Mouse (Mus musculus): Measurements from ENCODE around the gene Muc5ac. TPM values are rescaled to one million over a fixed set of nuclear protein-coding genes. Genes with fewer than 3 reads are reported as not detected.

Gene Muc5ac
- polyA plus RNA-seq, 1 experiment from 2014 or later, result not detected

DNA sequence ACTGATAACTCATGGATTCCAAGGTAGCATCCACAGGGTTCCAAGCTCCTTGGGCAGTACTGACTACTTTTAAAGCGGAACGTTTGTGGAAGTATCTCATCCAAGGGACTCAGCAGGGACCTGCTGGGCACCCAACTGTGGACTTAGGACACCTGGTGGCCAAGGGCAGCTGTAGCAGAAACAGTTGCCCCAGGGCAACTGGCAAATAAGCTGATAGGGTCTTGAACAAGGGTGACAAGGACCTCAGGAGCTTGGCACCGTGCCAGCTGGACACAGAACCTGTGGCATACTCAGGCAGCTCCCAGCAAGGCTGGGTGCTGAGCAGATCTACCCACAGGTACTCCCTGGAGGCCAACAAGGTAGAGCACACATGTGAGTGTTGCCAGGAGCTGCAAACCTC, 29.5 kb downstream of the Muc5ac start:
- Histone ChIP-seq H3K9ac (replicated peaks; ENCODE audit: low read depth, low read length) (no peak overlapping the region), H3K27me3 (ENCODE audit: control insufficient read depth, insufficient read depth, low read length) (no peaks in the 10 kb centered on the region), H3K36me3 (ENCODE audit: control insufficient read depth, insufficient read depth, low read length) (no peaks in the 10 kb centered on the region), H3K4me1 (ENCODE audit: control insufficient read depth, insufficient read depth, low read length) (no peaks in the 10 kb centered on the region), H3K4me3 (ENCODE audit: low read depth, low read length) (no peak overlapping the region), H3K9me3 (ENCODE audit: control insufficient read depth, low read length) (no peaks in the 10 kb centered on the region), H3K27ac (ENCODE audit: low read depth, low read length) (no peak overlapping the region), H3K4me2 (ENCODE audit: low read depth, low read length) (no peak overlapping the region)
- whole genome bisulfite sequencing, result 82% methylated on average over 3 of the region's 3 CpGs
- no peak for ATAC-seq (ENCODE audit: low read depth)

DNA sequence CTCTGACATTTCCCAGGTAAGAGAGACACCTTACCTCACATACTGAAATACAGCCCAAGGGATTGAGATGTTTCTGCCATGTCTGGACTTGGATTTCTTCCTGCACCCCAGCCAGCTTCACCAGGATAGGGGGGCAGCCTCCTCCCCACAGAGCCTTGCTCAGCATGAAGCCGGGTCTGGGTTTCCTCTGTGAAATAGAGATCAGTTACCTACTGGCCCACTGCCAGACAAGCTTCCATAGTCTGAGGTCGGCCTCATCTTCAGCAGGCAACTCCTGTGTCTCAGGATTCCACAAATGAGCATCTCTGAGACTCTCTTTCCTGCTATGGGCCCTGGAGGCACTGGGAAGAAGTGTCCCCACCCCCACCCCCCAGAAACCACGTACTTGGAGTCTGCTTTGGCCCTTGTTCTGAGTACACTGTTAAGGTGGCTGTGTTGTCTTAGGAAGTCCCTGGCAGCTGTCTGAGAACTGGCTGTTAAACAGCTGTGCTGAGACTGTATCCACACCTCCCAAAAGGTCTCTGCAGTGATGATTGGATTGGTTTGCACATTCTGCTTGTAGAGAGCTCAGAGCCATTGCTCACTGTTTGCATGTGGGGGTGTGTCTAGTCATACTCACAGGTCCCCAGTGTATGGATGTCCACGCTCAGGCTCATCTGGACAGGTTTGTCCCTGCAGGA, 34.0 kb downstream of the Muc5ac start:
- no peak overlapping the region for H3K9ac ChIP-seq (replicated peaks; ENCODE audit: low read depth, low read length)
- no peak for ATAC-seq (ENCODE audit: low read depth)
- no peak overlapping the region for H3K27ac ChIP-seq (ENCODE audit: low read depth, low read length)
- H3K4me1 ChIP-seq (ENCODE audit: control insufficient read depth, insufficient read depth, low read length), result no peaks in the 10 kb centered on the region
- no peaks in the 10 kb centered on the region for H3K36me3 ChIP-seq (ENCODE audit: control insufficient read depth, insufficient read depth, low read length)
- no peak overlapping the region for H3K4me2 ChIP-seq (ENCODE audit: low read depth, low read length)
- H3K27me3 ChIP-seq (ENCODE audit: control insufficient read depth, insufficient read depth, low read length), result no peaks in the 10 kb centered on the region
- H3K4me3 ChIP-seq (ENCODE audit: low read depth, low read length), result no peak overlapping the region
- WGBS, result 51% methylated on average over 4 of the region's 4 CpGs
- no peaks in the 10 kb centered on the region for H3K9me3 ChIP-seq (ENCODE audit: control insufficient read depth, low read length)

DNA sequence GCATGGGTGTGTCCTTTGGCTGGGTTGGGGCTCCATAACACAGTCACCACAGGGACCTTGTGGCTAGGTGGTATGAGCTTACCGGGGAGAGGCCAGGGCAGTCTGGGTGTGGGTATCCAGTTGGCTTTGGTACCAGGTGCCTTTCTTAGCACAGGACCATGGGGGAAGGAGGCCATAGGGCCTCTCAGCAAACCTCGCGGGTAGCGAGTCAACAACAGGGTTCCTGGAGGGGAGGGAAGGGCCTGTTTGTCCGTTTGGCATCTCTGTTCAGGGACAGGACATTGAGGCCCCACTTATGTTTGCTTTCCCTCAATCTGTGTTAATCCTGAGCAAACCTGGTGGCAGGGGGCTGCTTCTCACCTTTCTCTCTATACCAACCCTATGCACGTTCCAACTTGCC, 34.9 kb downstream of the Muc5ac start:
- Histone ChIP-seq H3K27me3 (ENCODE audit: control insufficient read depth, insufficient read depth, low read length) (no peaks in the 10 kb centered on the region), H3K9ac (replicated peaks; ENCODE audit: low read depth, low read length) (no peak overlapping the region), H3K27ac (ENCODE audit: low read depth, low read length) (no peak overlapping the region), H3K36me3 (ENCODE audit: control insufficient read depth, insufficient read depth, low read length) (no peaks in the 10 kb centered on the region), H3K4me2 (ENCODE audit: low read depth, low read length) (no peak overlapping the region), H3K4me3 (ENCODE audit: low read depth, low read length) (no peak overlapping the region), H3K4me1 (ENCODE audit: control insufficient read depth, insufficient read depth, low read length) (no peaks in the 10 kb centered on the region), H3K9me3 (ENCODE audit: control insufficient read depth, low read length) (no peaks in the 10 kb centered on the region)
- whole genome bisulfite sequencing, result 79% methylated on average over 6 of the region's 6 CpGs
- no peak for ATAC-seq (ENCODE audit: low read depth)

DNA sequence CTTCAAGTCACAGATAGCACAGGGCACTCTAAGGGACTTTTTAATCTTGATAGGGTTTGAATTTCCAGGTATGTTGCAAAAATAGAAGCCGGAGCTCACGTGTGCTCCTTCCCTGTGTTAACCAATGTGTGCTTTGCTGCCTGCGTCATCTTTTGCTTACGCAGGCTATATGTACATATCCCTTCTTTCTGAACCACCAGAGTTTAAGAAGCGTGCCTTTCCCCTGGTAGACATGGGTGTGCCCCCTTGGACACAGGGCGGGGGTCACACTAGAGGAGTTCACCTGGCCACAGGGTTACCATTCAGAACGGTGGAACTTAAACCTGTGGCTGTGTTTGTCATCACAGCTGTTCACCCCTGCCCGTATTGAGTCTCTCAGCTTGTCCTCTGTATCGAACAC, 35.6 kb downstream of the Muc5ac start:
- Histone ChIP-seq H3K9ac (replicated peaks; ENCODE audit: low read depth, low read length) (no peak overlapping the region), H3K9me3 (ENCODE audit: control insufficient read depth, low read length) (no peaks in the 10 kb centered on the region), H3K27ac (ENCODE audit: low read depth, low read length) (no peak overlapping the region), H3K4me1 (ENCODE audit: control insufficient read depth, insufficient read depth, low read length) (no peaks in the 10 kb centered on the region), H3K36me3 (ENCODE audit: control insufficient read depth, insufficient read depth, low read length) (no peaks in the 10 kb centered on the region), H3K4me3 (ENCODE audit: low read depth, low read length) (no peak overlapping the region), H3K4me2 (ENCODE audit: low read depth, low read length) (no peak overlapping the region), H3K27me3 (ENCODE audit: control insufficient read depth, insufficient read depth, low read length) (no peaks in the 10 kb centered on the region)
- ATAC-seq (ENCODE audit: low read depth), result no peak
- WGBS, result 93% methylated on average over 9 of the region's 9 CpGs

DNA sequence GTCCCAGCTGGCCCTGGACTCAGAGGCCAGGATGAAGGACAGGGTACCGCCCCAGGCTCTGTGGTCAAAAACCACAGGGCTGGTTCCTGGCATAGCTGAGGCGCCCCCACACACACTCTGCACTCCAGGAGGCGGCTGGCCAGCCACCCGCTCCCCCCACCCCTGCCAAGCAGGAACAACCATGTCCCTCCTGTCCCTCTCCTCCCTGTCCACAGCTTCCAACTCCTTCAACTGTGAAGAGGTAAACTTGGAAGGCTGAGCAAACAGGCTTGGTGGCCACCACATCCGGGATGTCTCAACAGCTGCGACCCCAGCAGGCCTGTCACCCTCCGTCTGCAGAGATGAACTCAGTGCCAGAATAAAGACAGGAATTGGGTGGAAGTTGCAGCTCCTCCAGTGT, 47.2 kb downstream of the Muc5ac start:
- no peak for ATAC-seq (ENCODE audit: low read depth)
- WGBS, result 82% methylated on average over 7 of the region's 7 CpGs
- H3K9me3 ChIP-seq (ENCODE audit: control insufficient read depth, low read length), result no peaks in the 10 kb centered on the region
- no peak overlapping the region for H3K4me2 ChIP-seq (ENCODE audit: low read depth, low read length)
- H3K4me3 ChIP-seq (ENCODE audit: low read depth, low read length), result no peak overlapping the region
- H3K27me3 ChIP-seq (ENCODE audit: control insufficient read depth, insufficient read depth, low read length), result no peaks in the 10 kb centered on the region
- no peak overlapping the region for H3K27ac ChIP-seq (ENCODE audit: low read depth, low read length)
- no peaks in the 10 kb centered on the region for H3K36me3 ChIP-seq (ENCODE audit: control insufficient read depth, insufficient read depth, low read length)
- no peaks in the 10 kb centered on the region for H3K4me1 ChIP-seq (ENCODE audit: control insufficient read depth, insufficient read depth, low read length)
- H3K9ac ChIP-seq (replicated peaks; ENCODE audit: low read depth, low read length), result no peak overlapping the region

DNA sequence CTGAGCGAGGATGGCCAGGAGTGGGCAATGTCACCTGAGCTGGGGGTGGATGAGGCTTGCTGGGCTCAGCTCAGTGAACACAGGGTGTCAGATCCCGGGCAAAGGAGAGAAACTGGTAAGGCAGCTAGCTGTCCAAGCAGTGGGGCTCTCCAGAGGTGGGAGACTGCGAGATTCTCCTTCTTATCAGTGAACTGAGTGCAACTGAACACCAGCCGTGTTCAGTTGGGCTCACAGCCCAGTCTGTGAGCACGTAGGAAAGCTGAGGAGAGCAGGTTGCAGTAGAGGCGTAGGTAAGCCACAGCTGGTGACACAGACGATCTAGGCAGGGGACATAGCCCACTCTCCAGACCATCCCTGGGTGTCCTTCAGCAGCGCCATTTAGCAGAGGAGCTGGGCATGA, 47.7 kb downstream of the Muc5ac start:
- no peak for ATAC-seq (ENCODE audit: low read depth)
- Histone ChIP-seq H3K9me3 (ENCODE audit: control insufficient read depth, low read length) (no peaks in the 10 kb centered on the region), H3K4me3 (ENCODE audit: low read depth, low read length) (no peak overlapping the region), H3K4me2 (ENCODE audit: low read depth, low read length) (no peak overlapping the region), H3K4me1 (ENCODE audit: control insufficient read depth, insufficient read depth, low read length) (no peaks in the 10 kb centered on the region), H3K9ac (replicated peaks; ENCODE audit: low read depth, low read length) (no peak overlapping the region), H3K27ac (ENCODE audit: low read depth, low read length) (no peak overlapping the region), H3K27me3 (ENCODE audit: control insufficient read depth, insufficient read depth, low read length) (no peaks in the 10 kb centered on the region), H3K36me3 (ENCODE audit: control insufficient read depth, insufficient read depth, low read length) (no peaks in the 10 kb centered on the region)
- 88% methylated on average over 8 of the region's 8 CpGs for WGBS

DNA sequence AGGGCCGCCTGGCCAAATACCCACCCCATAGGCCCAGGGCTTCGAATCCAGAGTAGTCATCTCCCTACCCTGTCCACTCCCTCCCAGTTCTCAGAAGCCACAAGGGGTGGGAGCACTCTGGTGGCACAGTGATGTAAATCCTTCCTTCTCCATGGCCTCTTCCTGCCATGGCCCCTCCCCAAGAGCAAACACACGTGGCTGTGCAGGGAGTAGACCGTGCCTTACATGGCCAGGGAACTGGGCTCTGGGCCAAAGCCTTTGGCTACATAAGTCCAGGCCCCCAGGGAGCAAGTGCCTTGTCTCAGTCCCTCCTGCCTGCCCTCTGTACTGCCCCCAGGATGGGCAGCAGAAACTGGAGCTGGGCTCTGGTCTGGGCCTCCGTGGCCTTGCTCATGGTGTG, 50.0 kb downstream of the Muc5ac start, which contains the start of gene Muc5b:
Gene Muc5b (plus strand): TSS at position 292 of the 400 bp plus-strand sequence.
- Histone ChIP-seq H3K4me1 (ENCODE audit: control insufficient read depth, insufficient read depth, low read length) (no peaks in the 10 kb centered on the region), H3K36me3 (ENCODE audit: control insufficient read depth, insufficient read depth, low read length) (no peaks in the 10 kb centered on the region), H3K4me3 (ENCODE audit: low read depth, low read length) (no peak within 1 kb of the TSS), H3K27me3 (ENCODE audit: control insufficient read depth, insufficient read depth, low read length) (no peaks in the 10 kb centered on the region), H3K27ac (ENCODE audit: low read depth, low read length) (no peak within 1 kb of the TSS), H3K9ac (replicated peaks; ENCODE audit: low read depth, low read length) (no peak within 1 kb of the TSS), H3K4me2 (ENCODE audit: low read depth, low read length) (no peak within 1 kb of the TSS), H3K9me3 (ENCODE audit: control insufficient read depth, low read length) (no peaks in the 10 kb centered on the region)
- WGBS, result 65% methylated on average over 5 of the region's 5 CpGs
- ATAC-seq (ENCODE audit: low read depth), result no peak

DNA sequence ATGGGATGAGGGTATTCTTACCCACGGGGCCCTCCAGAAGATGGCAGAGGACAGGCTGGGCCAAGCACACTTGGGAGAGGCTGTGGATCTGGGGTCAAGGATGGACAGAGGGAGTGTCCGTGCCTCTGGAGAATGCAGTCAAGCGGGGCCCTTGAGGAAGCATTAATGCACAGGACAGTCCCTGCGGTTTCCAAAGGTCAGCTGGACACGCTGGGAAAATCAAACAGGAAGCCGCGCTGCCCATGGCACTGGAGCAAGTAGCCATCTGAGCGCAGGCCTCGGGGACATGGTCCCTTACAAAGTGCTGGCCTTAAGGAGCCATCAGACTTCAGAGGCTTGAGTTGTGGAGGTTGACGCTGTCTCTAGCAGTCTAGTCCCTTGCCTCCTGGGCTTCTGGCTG, 51.6 kb downstream of the Muc5ac start:
- no peaks in the 10 kb centered on the region for H3K36me3 ChIP-seq (ENCODE audit: control insufficient read depth, insufficient read depth, low read length)
- ATAC-seq (ENCODE audit: low read depth), result no peak
- no peak overlapping the region for H3K9ac ChIP-seq (replicated peaks; ENCODE audit: low read depth, low read length)
- no peak overlapping the region for H3K4me2 ChIP-seq (ENCODE audit: low read depth, low read length)
- H3K27ac ChIP-seq (ENCODE audit: low read depth, low read length), result no peak overlapping the region
- H3K27me3 ChIP-seq (ENCODE audit: control insufficient read depth, insufficient read depth, low read length), result no peaks in the 10 kb centered on the region
- no peaks in the 10 kb centered on the region for H3K9me3 ChIP-seq (ENCODE audit: control insufficient read depth, low read length)
- no peak overlapping the region for H3K4me3 ChIP-seq (ENCODE audit: low read depth, low read length)
- no peaks in the 10 kb centered on the region for H3K4me1 ChIP-seq (ENCODE audit: control insufficient read depth, insufficient read depth, low read length)
- WGBS, result 88% methylated on average over 10 of the region's 10 CpGs

DNA sequence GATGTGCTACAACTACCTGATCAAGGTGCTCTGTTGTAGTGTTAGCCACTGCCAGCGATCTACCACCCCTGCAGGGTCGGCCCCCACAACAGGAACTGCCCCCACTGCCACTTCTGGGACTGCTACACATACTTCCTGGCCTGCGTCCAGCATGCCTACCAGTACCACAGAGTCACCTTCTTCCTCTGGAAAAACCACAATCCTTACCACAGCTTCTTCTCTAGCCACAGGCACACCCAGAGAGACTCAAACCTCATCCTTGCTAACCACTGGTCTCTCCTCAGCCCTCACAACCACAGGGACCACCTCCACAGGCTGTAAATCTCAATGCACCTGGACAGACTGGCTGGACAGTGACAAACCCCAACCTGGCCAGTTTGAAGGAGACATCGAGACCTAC, 72.3 kb downstream of the Muc5ac start:
- Histone ChIP-seq H3K36me3 (ENCODE audit: control insufficient read depth, insufficient read depth, low read length) (no peaks in the 10 kb centered on the region), H3K9ac (replicated peaks; ENCODE audit: low read depth, low read length) (no peak overlapping the region), H3K4me1 (ENCODE audit: control insufficient read depth, insufficient read depth, low read length) (no peaks in the 10 kb centered on the region), H3K27ac (ENCODE audit: low read depth, low read length) (no peak overlapping the region), H3K4me2 (ENCODE audit: low read depth, low read length) (no peak overlapping the region), H3K4me3 (ENCODE audit: low read depth, low read length) (no peak overlapping the region), H3K27me3 (ENCODE audit: control insufficient read depth, insufficient read depth, low read length) (no peaks in the 10 kb centered on the region), H3K9me3 (ENCODE audit: control insufficient read depth, low read length) (no peaks in the 10 kb centered on the region)
- no peak for ATAC-seq (ENCODE audit: low read depth)
- 88% methylated on average over 4 of the region's 4 CpGs for WGBS

Measured in neural tube, embryonic 14.5 days (tissue).